Mouse (Mus musculus) gastrocnemius, postnatal 10 days (tissue): ENCODE data around the gene Cemip. TPM values are rescaled to one million over a fixed set of nuclear protein-coding genes. Genes with fewer than 3 reads are reported as not detected.
"Not testable (repeated sequence)": the region's sequence is repeated elsewhere in the genome, so short reads cannot be mapped to it uniquely, and the experiment has no call there.

Experiments
- DNase-seq: peaks from one replicate; pipeline ENCODE4 v3.0.0; 2021; ENCODE audit warnings: mixed read lengths
- total RNA-seq, 2 experiments: library from RNA; stranded (reverse); gene quantifications; 2 replicates each; pipeline ENCODE4 v1.2.3; 2021

The Cemip gene
- total RNA-seq, 2 experiments from 2014 or later: 0.31 to 2.6 TPM

- DNase-seq: no peak
Measured at GRCm38 (mm10) chr7:83892333-83892669, 194.0 kb downstream of the Cemip start.

GRCm38 (mm10) chr7:83891433-83892332 lies 194.6 kb downstream of the Cemip start:
- DNase-seq: peak; percentile 98

- DNase-seq: not testable (repeated sequence)
Measured at GRCm38 (mm10) chr7:83889946-83890345, 196.4 kb downstream of the Cemip start.

- DNase-seq: peak; percentile 39
Measured at GRCm38 (mm10) chr7:83889383-83889782, 196.9 kb downstream of the Cemip start.

GRCm38 (mm10) chr7:83886366-83887129 lies 199.8 kb downstream of the Cemip start:
- no peak for DNase-seq

- no peak for DNase-seq
Measured at GRCm38 (mm10) chr7:83885835-83886234, 200.5 kb downstream of the Cemip start.

- no peak for DNase-seq
Measured at GRCm38 (mm10) chr7:83884921-83885532, 201.3 kb downstream of the Cemip start.

- DNase-seq: peak; percentile 78
Measured at GRCm38 (mm10) chr7:83884021-83884658, 202.2 kb downstream of the Cemip start, which contains the start of the genes Tlnrd1 and Mesd. Tlnrd1 (minus strand) TSS chr7:83884305. Mesd (plus strand) TSS chr7:83884466.

GRCm38 (mm10) chr7:83883276-83884020 lies 202.9 kb downstream of the Cemip start:
- DNase-seq: peak; percentile 75

Other genes with a start within 250 kb of the Cemip start
- gene Tlnrd1, start 202.2 kb downstream of the Cemip start, total RNA-seq: 10 to 100 TPM in 1 of 2 experiments, 1 to 10 TPM in 1; 6.8 to 10.9 TPM
- 10 to 100 TPM; 43.4 to 54.3 TPM for gene Mesd, start 202.0 kb downstream of the Cemip start, total RNA-seq
- gene Abhd17c, start 65.4 kb upstream of the Cemip start, total RNA-seq: 10 to 100 TPM in 1 of 2 experiments, 1 to 10 TPM in 1; 7.5 to 10.5 TPM